Mouse (Mus musculus): Measurements from ENCODE around the gene Gm10720. TPM values are rescaled to one million over a fixed set of nuclear protein-coding genes. Genes with fewer than 3 reads are reported as not detected.
"Not testable (repeated sequence)": the region's sequence is repeated elsewhere in the genome, so short reads cannot be mapped to it uniquely, and the experiment has no call there.

The Gm10720 gene
- polyA plus RNA-seq, 1 experiment from 2014 or later, result not detected

GRCm38 (mm10) chr9:3029276-3030000 lies 14.0 kb downstream of the Gm10720 start:
- ATAC-seq; H3K9me3 ChIP-seq (replicated peaks); H3K4me2 ChIP-seq; H3K27ac ChIP-seq; H3K27me3 ChIP-seq; H3K4me1 ChIP-seq; H3K36me3 ChIP-seq (ENCODE audit: poor library complexity, severe bottlenecking); H3K9ac ChIP-seq; H3K4me3 ChIP-seq: not testable (repeated sequence)
- 63% methylated on average over 14 of the region's 16 CpGs for WGBS

- not testable (repeated sequence) for H3K9ac ChIP-seq; H3K4me1 ChIP-seq; H3K27me3 ChIP-seq; H3K9me3 ChIP-seq (replicated peaks); H3K27ac ChIP-seq; H3K4me2 ChIP-seq; H3K36me3 ChIP-seq (ENCODE audit: poor library complexity, severe bottlenecking); H3K4me3 ChIP-seq
- 0 out of 2 replicates have a peak, but pooled peaks have one; percentile 48 for ATAC-seq
- WGBS, result 57% methylated on average over 2 of the region's 10 CpGs
Measured at GRCm38 (mm10) chr9:3030677-3031318, 15.3 kb downstream of the Gm10720 start.

GRCm38 (mm10) chr9:3034299-3034698 lies 18.8 kb downstream of the Gm10720 start, which contains the start of gene Gm17535:
Gm17535 (plus strand) TSS chr9:3034599.
- not testable (repeated sequence) for H3K27me3 ChIP-seq

GRCm38 (mm10) chr9:3036577-3036976 lies 21.1 kb downstream of the Gm10720 start, which contains the start of gene Gm10715:
Gm10715 (plus strand) TSS chr9:3036877.
- 74% methylated on average over 8 of the region's 8 CpGs for WGBS
- H3K4me1 ChIP-seq; H3K27ac ChIP-seq; H3K4me2 ChIP-seq; H3K27me3 ChIP-seq; H3K4me3 ChIP-seq; H3K9me3 ChIP-seq (replicated peaks); ATAC-seq; H3K36me3 ChIP-seq (ENCODE audit: poor library complexity, severe bottlenecking); H3K9ac ChIP-seq: not testable (repeated sequence)

More at GRCm38 (mm10) chr9:3034299-3034698, 18.8 kb downstream of the Gm10720 start, which contains the start of gene Gm17535:
- not testable (repeated sequence) for ATAC-seq; H3K36me3 ChIP-seq (ENCODE audit: poor library complexity, severe bottlenecking); H3K4me3 ChIP-seq; H3K9ac ChIP-seq; H3K4me1 ChIP-seq; H3K9me3 ChIP-seq (replicated peaks); H3K4me2 ChIP-seq; H3K27ac ChIP-seq
- WGBS, result 54% methylated on average over 1 of the region's 8 CpGs

GRCm38 (mm10) chr9:3038161-3038560 lies 22.7 kb downstream of the Gm10720 start:
- ATAC-seq; H3K36me3 ChIP-seq (ENCODE audit: poor library complexity, severe bottlenecking); H3K27ac ChIP-seq; H3K4me1 ChIP-seq; H3K4me2 ChIP-seq; H3K9me3 ChIP-seq (replicated peaks); H3K9ac ChIP-seq; H3K4me3 ChIP-seq; H3K27me3 ChIP-seq: not testable (repeated sequence)
- WGBS, result 62% methylated on average over 4 of the region's 4 CpGs

Small RNA genes lying within 50 kb of the gene (microRNA-seq; reads per million reads assigned to microRNA genes)
- gene Mir101c, result not detected

Other genes starting within 250 kb of the Gm10720 start
- gene Gm10722, start 14.7 kb upstream of the Gm10720 start, polyA plus RNA-seq (2015; fragmentation: Nextera tagmentation; extraction: Ambion mirVana), result not detected in 2 replicates
- gene Gm11168, start 12.3 kb upstream of the Gm10720 start, polyA plus RNA-seq (2015; fragmentation: Nextera tagmentation; extraction: Ambion mirVana), result not detected in 2 replicates
- gene Gm10721, start 2.5 kb upstream of the Gm10720 start, polyA plus RNA-seq (2015; fragmentation: Nextera tagmentation; extraction: Ambion mirVana), result 0.30 TPM in 1 of 2 replicates, not detected in the other
- 0.72 TPM in 1 of 2 replicates, not detected in the other for gene Gm10719, start 1.8 kb downstream of the Gm10720 start, polyA plus RNA-seq (2015; fragmentation: Nextera tagmentation; extraction: Ambion mirVana)
- gene Gm10718, start 7.9 kb downstream of the Gm10720 start, polyA plus RNA-seq (2015; fragmentation: Nextera tagmentation; extraction: Ambion mirVana), result 0.69 and 2.1 TPM in 2 replicates
- gene Gm10717, start 9.8 kb downstream of the Gm10720 start, polyA plus RNA-seq (2015; fragmentation: Nextera tagmentation; extraction: Ambion mirVana), result 0.58 and 0.65 TPM in 2 replicates
- gene Gm17535, start 18.9 kb downstream of the Gm10720 start, polyA plus RNA-seq (2015; fragmentation: Nextera tagmentation; extraction: Ambion mirVana), result not detected in 2 replicates
- not detected in 2 replicates for gene Gm10715, start 21.2 kb downstream of the Gm10720 start, polyA plus RNA-seq (2015; fragmentation: Nextera tagmentation; extraction: Ambion mirVana)

Measured in forebrain, embryonic 13.5 days (tissue).